8 mouse cellular contexts compared by ENCODE assay signal in genomic region chr12:80108896-80109668, GRCm38 (mm10). TPM values are rescaled to one million over a fixed set of nuclear protein-coding genes. Genes with fewer than 3 reads are reported as not detected.
DNase-seq lines count a peak whose midpoint lies in the region; ATAC-seq lines count a peak whose summit lies in the region.
"Not testable (repeated sequence)": the region's sequence is repeated elsewhere in the genome, so short reads cannot be mapped to it uniquely, and the experiment has no call there.

No protein-coding gene starts in this region.

- intact Hi-C loops in left cerebral cortex, postnatal 36 days (cut with DNase I): not testable (repeated sequence)

- ATAC-seq in common myeloid progenitor, adult 5-6 weeks (replicated peaks; ENCODE audit: low read depth, poor library complexity, severe bottlenecking): peak; percentile 45
- peak; percentile 6 for ATAC-seq in inflammation-experienced regulatory T-cells, adult 6 months
- ATAC-seq in megakaryocyte progenitor cell, adult 5-6 weeks (replicated peaks; ENCODE audit: poor library complexity): peak; percentile 57

- peak; percentile 90 for DNase-seq in R1 (ENCODE audit: low read depth, low spot score)
- DNase-seq in gastrocnemius, postnatal 4 days (ENCODE audit: low spot score in 2 of 2): peak; percentile 66 to 83
- peak; percentile 58 to 65 for DNase-seq in left cerebral cortex, postnatal 36 days (ENCODE audit: low spot score in 2 of 2)
- DNase-seq in right cerebral cortex, postnatal 10 days (ENCODE audit: low spot score in 2 of 2): peak; percentile 80 to 90
- peak; percentile 85 for DNase-seq in urinary bladder, postnatal 14 days (ENCODE audit: low spot score)

RNA-seq across cellular contexts. Expression of gene Zfp36l1, which starts 3.7 kb away (rescaled TPM):
- total RNA-seq in common myeloid progenitor, adult 5-6 weeks (2017): 14.5 and 17.7 TPM in 2 replicates
- total RNA-seq in gastrocnemius, postnatal 4 days (2021): 100 to 1,000 TPM; 132 to 157 TPM
- 100 to 1,000 TPM; 109 to 177 (median 123) TPM for polyA plus RNA-seq in inflammation-experienced regulatory T-cells, adult 6 months (2017; shearing (Covaris generic))
- total RNA-seq in left cerebral cortex, postnatal 36 days (2021): 10 to 100 TPM; 37.3 to 40.0 TPM
- 8.8 and 14.1 TPM in 2 replicates for total RNA-seq in megakaryocyte progenitor cell, adult 5-6 weeks (2015)
- 1.8 and 2.6 TPM in 2 replicates for total RNA-seq in megakaryocyte progenitor cell, adult 5-6 weeks (2017)

Comparison
In these comparisons a context has a peak if more than half of its experiments do, and no peak if none do; other contexts are left out.
1. Peak in every context shown above with its lines: DNase-seq and ATAC-seq.
2. ATAC-seq: peak in every context shown above with its lines; median percentile 57 in megakaryocyte progenitor cell, adult 5-6 weeks; 45 in common myeloid progenitor, adult 5-6 weeks; 6 in inflammation-experienced regulatory T-cells, adult 6 months.